Mouse (Mus musculus) ES-Bruce4 (cell line): ENCODE results near the gene Syne1. TPM values are rescaled to one million over a fixed set of nuclear protein-coding genes. Genes with fewer than 3 reads are reported as not detected.

Experiments
- H3K27ac ChIP-seq: 2 replicates; pipeline ENCODE4 v1.5.1; 2012; ENCODE audit warnings: low read length, inconsistent platforms; ENCODE audit not compliant: insufficient read depth
- H3K27me3 ChIP-seq: 2 replicates; pipeline ENCODE4 v1.6.1; 2012; ENCODE audit warnings: mild to moderate bottlenecking, low read length, inconsistent platforms; ENCODE audit not compliant: control insufficient read depth, poor library complexity, insufficient read depth, severe bottlenecking
- H3K36me3 ChIP-seq: 2 replicates; pipeline ENCODE4 v1.6.1; 2012; ENCODE audit warnings: inconsistent platforms, mild to moderate bottlenecking, low read length, moderate library complexity; ENCODE audit not compliant: control insufficient read depth, poor library complexity, insufficient read depth, severe bottlenecking
- H3K4me1 ChIP-seq: one replicate; pipeline ENCODE4 v1.8.1; 2011; ENCODE audit warnings: low read length; ENCODE audit not compliant: control insufficient read depth, insufficient read depth
- H3K4me3 ChIP-seq: 2 replicates; pipeline ENCODE4 v1.5.1; 2011; ENCODE audit warnings: low read depth, mild to moderate bottlenecking, low read length
- H3K9ac ChIP-seq: 2 replicates; pipeline ENCODE4 v1.6.1; 2012; ENCODE audit warnings: low read depth, mild to moderate bottlenecking, inconsistent platforms; ENCODE audit not compliant: poor library complexity, severe bottlenecking
- H3K9me3 ChIP-seq: replicated peaks from 2 replicates; pipeline ENCODE4 v1.6.1; 2012; ENCODE audit warnings: mild to moderate bottlenecking, low read length, inconsistent platforms; ENCODE audit not compliant: control insufficient read depth, poor library complexity, insufficient read depth, severe bottlenecking
- CTCF ChIP-seq: IDR thresholded peaks from one replicate; pipeline ENCODE4 v1.8.1; 2011; ENCODE audit warnings: low read depth, low read length
- EP300 ChIP-seq: IDR thresholded peaks from 2 replicates; pipeline ENCODE4 v1.6.1; 2011; ENCODE audit warnings: low read depth, low read length; ENCODE audit not compliant: insufficient read depth
- POLR2A ChIP-seq: IDR thresholded peaks from one replicate; pipeline ENCODE4 v1.8.1; 2011; ENCODE audit warnings: low read length; ENCODE audit not compliant: insufficient read depth
- polyA plus RNA-seq: library from polyadenylated mRNA; stranded (reverse); fragments of >200 nt; gene quantifications from 2 replicates; pipeline ENCODE4 v1.2.4, GENCODE M21; 2011; ENCODE audit warnings: low read depth; ENCODE audit not compliant: missing spikeins, insufficient read depth, insufficient read length

Syne1 gene
- polyA plus RNA-seq, 1 experiment = 3.2 TPM

GRCm38 (mm10) chr10:5176371-5176770, 374.9 kb downstream of the Syne1 start:
- H3K4me1 ChIP-seq = no peaks in the 10 kb centered on the region
- TF ChIP-seq POLR2A (no peak), EP300 (no peak), CTCF (no peak)
- H3K9ac ChIP-seq = no peak overlapping the region

GRCm38 (mm10) chr10:5170425-5170824, 380.9 kb downstream of the Syne1 start:
- no peak overlapping the region for H3K27ac ChIP-seq
- H3K9me3 ChIP-seq = no peaks in the 10 kb centered on the region
- TF ChIP-seq EP300 (no peak), CTCF (peak; percentile 33), POLR2A (no peak)
- H3K4me3 ChIP-seq = no peak overlapping the region
- H3K4me1 ChIP-seq = no peaks in the 10 kb centered on the region
- H3K36me3 ChIP-seq = no peaks in the 10 kb centered on the region
- no peaks in the 10 kb centered on the region for H3K27me3 ChIP-seq
- H3K9ac ChIP-seq = no peak overlapping the region

More at GRCm38 (mm10) chr10:5176371-5176770, 374.9 kb downstream of the Syne1 start:
- Histone ChIP-seq H3K9me3 (no peaks in the 10 kb centered on the region), H3K36me3 (no peaks in the 10 kb centered on the region), H3K27me3 (no peaks in the 10 kb centered on the region), H3K4me3 (no peak overlapping the region), H3K27ac (no peak overlapping the region)

GRCm38 (mm10) chr10:5167481-5167880, 383.8 kb downstream of the Syne1 start:
- Histone ChIP-seq H3K9ac (no peak overlapping the region), H3K27me3 (no peaks in the 10 kb centered on the region), H3K9me3 (no peaks in the 10 kb centered on the region), H3K27ac (no peak overlapping the region), H3K4me3 (no peak overlapping the region), H3K36me3 (no peaks in the 10 kb centered on the region), H3K4me1 (no peaks in the 10 kb centered on the region)
- TF ChIP-seq POLR2A (no peak), EP300 (no peak), CTCF (no peak)

- H3K9me3 ChIP-seq = no peaks in the 10 kb centered on the region
- H3K4me3 ChIP-seq = no peak overlapping the region
- H3K4me1 ChIP-seq = no peaks in the 10 kb centered on the region
- TF ChIP-seq CTCF (no peak), POLR2A (no peak), EP300 (no peak)
- H3K36me3 ChIP-seq = no peaks in the 10 kb centered on the region
- no peak overlapping the region for H3K27ac ChIP-seq
- no peak overlapping the region for H3K9ac ChIP-seq
- no peaks in the 10 kb centered on the region for H3K27me3 ChIP-seq
These were observed 385.8 kb downstream of the Syne1 start for GRCm38 (mm10) chr10:5165439-5165838.

GRCm38 (mm10) chr10:5163770-5164169, 387.5 kb downstream of the Syne1 start:
- Histone ChIP-seq H3K4me1 (no peaks in the 10 kb centered on the region), H3K9me3 (no peaks in the 10 kb centered on the region), H3K36me3 (no peaks in the 10 kb centered on the region), H3K4me3 (no peak overlapping the region), H3K27ac (no peak overlapping the region), H3K9ac (no peak overlapping the region), H3K27me3 (no peaks in the 10 kb centered on the region)
- no peak for TF ChIP-seq CTCF
- TF ChIP-seq POLR2A = no peak
- no peak for TF ChIP-seq EP300

- Histone ChIP-seq H3K4me1 (no peaks in the 10 kb centered on the region), H3K4me3 (no peak overlapping the region), H3K9me3 (no peaks in the 10 kb centered on the region), H3K9ac (no peak overlapping the region), H3K36me3 (no peaks in the 10 kb centered on the region), H3K27ac (no peak overlapping the region), H3K27me3 (no peaks in the 10 kb centered on the region)
- TF ChIP-seq POLR2A (no peak), CTCF (no peak), EP300 (no peak)
These were observed 388.0 kb downstream of the Syne1 start for GRCm38 (mm10) chr10:5163286-5163685.
